Mouse (Mus musculus): ENCODE measurements around the gene D1Pas1.
A peak's percentile ranks its signal among the peaks of the same experiment; 100 is the strongest.

Gene D1Pas1

DNA sequence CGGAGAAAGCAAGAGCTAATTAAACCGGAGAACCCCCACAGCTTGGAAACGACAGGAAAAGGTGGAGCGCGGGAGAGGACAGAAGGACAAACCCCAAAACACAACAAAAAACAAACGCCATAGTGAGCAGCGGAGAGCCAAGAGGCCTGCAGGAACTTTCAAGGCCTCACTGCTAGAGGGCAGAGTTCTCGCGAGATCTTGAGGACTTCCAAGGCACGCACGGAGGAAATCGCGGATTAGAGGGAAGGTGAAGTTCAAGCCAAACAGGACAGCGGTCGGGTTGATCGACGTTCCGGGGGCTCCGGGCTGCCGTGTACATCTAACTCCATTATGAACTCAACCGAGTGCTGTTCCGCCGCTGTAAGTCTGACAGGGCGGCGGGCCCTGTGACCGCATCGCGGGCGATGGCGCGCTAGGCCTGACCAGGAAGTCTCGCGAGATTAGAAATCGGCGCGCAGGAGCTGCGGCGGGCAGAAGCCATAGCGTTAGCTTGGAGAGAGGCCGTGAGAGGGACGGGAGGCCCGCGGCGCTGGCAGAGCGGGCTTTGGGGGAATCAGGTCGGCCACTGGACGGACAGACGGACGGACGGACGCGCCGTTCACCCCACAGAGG lies at the start of gene D1Pas1:
Gene D1Pas1 (plus strand): TSS at position 216 of the 612 bp plus-strand sequence.
- DNase-seq (ENCODE audit: low read depth, low spot score): no peak

DNA sequence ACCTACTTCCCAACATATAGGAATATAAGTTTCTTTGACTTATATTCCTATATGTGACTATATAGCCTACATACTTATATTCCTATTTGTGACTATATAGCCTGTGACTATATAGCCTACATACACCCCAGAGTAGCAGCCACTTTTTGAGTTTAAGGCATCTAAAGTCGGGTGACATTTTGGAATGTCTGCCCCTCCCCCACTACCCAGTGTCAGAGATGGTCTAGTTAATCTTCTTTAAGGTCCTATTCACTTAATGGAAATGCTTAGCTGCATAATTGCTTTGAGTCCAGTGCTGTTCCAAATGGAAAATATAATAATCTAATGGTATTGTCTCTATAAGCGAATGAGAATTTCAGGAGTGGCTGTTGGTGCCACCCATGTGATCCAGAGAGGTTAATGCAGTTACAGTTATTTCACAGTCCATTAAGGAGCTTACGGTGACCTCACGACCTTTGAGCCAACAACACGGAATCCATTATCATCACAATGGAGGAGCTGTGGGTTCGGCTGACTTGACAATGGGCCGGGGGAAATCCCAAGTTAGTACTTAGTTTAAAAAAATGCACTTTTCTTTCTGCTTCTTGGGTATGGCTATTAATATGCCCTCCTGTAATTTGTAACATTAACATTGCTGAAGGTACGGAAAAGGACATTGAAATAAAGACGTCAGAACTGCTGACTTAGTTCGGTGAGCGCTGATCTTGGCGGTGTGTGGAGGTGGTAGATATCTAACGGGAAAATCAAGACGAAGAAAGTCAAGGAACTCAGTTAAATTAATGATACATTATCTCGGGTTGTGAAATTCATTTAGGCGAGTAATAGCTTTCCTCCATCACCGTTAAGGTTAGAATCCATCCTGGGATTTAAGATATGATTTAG lies 44.5 kb upstream of the D1Pas1 start:
- DNase-seq (ENCODE audit: low read depth, low spot score): no peak

- no peak for DNase-seq (ENCODE audit: low read depth, low spot score)
Observed at GRCm38 (mm10) chr1:186924027-186924426, 43.2 kb upstream of the D1Pas1 start.

DNA sequence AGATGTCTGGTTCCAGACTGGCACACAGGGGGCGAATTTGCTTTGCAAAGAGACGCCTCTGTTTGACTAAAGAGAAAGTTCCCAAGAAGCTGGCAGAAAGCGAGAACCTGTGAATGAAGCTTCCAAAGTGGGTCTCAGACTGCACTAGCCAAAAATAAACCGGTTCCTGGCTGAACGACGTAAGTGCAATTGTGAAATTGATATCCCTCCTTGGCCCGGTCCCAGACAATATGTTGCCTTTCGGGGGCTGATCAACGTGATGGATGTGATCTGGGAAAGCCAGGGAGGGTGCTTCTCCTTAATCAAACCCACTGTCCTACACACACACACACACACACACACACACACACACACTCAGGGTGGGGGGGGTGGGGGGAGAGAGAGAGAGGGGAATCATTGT lies 41.8 kb upstream of the D1Pas1 start:
- DNase-seq (ENCODE audit: low read depth, low spot score): no peak

DNA sequence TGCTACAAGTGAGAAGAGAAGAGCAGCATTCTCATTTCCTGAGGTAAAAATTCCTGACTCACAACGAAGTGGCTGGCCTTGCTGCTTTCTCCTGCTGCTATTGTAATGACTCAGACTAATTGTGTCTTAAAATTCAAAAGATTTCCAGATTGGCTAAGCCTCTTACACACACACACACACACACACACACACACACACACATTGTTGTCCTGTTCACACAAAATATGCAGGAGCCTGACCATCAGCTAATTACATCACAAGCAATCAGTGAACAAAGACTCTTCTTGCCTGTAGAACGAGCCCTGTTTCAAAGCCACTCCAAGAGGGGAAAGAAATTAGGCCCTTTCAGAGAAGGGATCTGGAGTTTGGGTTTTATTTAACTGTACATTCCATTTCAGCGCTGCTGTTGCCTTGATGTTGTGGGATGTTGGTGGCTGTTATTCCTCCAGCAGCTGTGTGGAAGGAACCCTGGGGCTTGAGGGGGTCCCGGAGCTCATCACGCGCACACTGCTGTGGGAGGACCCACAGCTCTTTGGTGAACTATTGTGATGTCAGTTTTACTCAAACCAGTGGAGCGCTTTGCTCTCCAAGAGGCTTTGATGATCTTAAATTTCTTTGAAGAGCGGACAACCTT lies 40.8 kb upstream of the D1Pas1 start:
- DNase-seq (ENCODE audit: low read depth, low spot score): peak; percentile 56

DNA sequence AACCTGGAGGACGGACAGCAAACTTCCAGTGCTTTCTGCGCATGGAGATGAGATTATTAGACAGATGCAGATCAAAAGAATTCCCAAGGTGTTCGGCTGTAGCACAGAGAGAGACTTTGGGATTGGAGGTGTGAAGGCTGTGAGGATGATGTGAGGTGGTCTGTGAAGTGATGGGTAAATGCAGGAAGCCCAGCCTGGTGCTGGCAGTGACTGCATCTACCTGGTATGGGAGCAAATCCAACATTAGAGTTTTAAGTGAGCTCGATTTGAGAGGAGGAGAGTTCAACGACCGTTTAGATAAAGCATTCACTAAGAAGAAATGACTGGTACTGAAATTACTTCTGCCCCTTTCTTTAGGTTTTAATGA lies 40.3 kb upstream of the D1Pas1 start:
- no peak for DNase-seq (ENCODE audit: low read depth, low spot score)

DNA sequence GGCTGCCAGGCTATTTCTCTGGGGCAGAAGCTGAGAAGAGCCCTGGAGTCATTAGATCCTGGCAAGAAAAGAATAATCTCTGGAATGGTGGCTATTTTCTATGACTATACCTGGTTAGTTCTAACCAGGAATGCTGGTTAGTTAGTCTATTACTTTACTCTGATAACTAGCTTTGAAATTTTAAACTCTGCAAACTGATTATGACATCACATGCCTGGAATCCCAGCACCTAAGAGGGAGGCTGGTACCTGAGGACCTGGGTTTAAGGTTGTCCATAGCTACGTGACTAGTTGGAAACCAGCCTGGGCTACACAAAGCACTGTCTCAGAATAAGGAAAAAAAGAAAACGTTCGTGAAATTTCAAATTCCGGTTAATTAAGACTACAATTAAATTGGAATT lies 39.7 kb upstream of the D1Pas1 start:
- DNase-seq (ENCODE audit: low read depth, low spot score): no peak

- peak; percentile 64 for DNase-seq (ENCODE audit: low read depth, low spot score)
Observed at GRCm38 (mm10) chr1:186930160-186930887, 36.9 kb upstream of the D1Pas1 start.

GRCm38 (mm10) chr1:186930888-186931233 lies 36.4 kb upstream of the D1Pas1 start:
- no peak for DNase-seq (ENCODE audit: low read depth, low spot score)

DNA sequence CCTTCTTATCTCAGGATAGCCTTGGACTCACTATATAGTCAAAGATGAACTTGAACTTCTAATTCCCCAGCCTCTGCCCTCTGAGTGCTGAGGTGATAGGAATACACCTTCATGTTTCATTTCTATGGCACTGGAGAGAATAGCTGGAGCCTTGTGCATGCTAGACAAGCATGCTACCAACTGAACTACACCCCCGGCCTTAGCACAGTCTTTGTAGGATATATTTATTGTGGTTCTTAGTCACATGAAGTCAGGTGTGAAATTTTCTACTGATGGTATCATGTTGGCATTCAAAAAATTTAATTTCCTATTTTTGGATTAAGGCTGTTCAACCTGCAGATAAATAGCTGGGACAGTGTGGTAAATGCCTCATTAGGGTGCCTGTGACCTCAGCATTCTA lies 33.0 kb upstream of the D1Pas1 start:
- no peak for DNase-seq (ENCODE audit: low read depth, low spot score)

DNA sequence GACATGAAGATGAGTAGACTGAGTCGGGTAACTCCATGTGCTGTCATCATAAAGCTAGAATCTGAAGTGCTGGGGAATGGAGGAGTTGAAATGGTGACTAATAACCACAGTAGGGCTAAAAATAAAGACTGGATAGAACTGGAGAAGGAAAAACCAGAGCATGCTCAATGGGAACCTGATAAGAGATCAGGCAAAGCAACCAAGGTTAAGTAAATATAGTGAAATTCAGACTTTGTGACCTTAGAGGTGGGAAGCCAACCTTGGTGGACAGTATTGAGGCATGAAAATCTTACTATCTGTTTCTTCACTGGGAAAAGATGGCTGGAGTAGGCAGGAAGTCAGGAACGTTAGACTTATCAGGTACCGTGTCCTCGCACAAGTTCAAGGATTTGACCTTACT lies 14.8 kb upstream of the D1Pas1 start:
- DNase-seq (ENCODE audit: low read depth, low spot score): peak; percentile 29

DNA sequence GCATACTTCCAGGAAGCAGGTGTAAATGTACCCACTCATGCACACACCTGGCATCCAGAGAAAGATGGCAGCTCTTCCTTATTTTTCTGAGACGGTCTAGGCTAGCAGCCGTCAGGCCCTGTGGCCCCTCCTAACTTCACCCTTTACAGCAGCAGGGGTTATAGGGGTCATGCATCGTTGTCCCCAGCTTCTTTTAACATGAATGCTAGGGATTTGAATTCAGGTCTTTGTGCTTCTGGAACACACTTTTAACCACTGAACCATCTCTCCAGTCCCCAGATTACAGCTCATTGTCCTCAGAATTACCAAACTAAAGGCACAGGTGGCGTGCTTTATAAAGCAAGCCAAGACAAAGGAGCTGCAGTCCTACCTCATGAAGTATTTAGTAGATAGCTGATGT lies 12.6 kb upstream of the D1Pas1 start:
- no peak for DNase-seq (ENCODE audit: low read depth, low spot score)

- DNase-seq (ENCODE audit: low read depth, low spot score): peak; percentile 32
Observed at GRCm38 (mm10) chr1:186959380-186959779, 7.8 kb upstream of the D1Pas1 start.

- peak; percentile 14 for DNase-seq (ENCODE audit: low read depth, low spot score)
Observed at GRCm38 (mm10) chr1:186964143-186964875, 2.9 kb upstream of the D1Pas1 start.

- DNase-seq (ENCODE audit: low read depth, low spot score): no peak
Observed at GRCm38 (mm10) chr1:186967926-186968325, 710 bp downstream of the D1Pas1 start.

DNA sequence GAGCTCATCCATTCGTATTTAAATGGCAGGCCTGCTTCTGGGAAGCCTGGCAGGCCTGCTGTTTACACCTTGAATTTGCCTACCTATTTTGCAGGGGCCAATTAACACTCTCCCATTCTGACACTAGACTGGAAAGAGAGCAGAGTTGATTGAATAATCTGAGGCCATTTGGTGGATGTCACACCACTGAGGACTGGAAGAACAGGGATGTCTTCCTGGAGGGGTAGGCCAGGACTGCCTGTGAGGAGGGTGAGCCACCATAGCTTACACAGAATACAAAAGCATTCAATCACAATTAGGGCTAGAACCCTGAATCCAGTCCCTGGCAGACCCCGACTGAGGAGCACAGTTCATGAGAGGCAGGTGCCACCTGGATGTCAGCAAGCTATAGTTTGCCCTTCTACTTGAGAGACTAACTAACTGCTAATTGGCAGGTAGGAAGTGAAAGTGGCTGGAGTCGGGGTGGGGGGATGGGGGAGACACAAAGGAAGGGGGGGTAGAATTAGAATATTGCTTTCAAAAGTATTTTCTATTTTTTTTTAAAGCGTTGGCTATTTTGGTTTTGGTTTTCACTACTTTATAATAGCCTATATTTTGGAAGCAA lies 9.8 kb downstream of the D1Pas1 start:
- DNase-seq (ENCODE audit: low read depth, low spot score): no peak

GRCm38 (mm10) chr1:186977801-186978200 lies 10.6 kb downstream of the D1Pas1 start:
- no peak for DNase-seq (ENCODE audit: low read depth, low spot score)

GRCm38 (mm10) chr1:186979465-186979864 lies 12.2 kb downstream of the D1Pas1 start:
- DNase-seq (ENCODE audit: low read depth, low spot score): no peak

DNA sequence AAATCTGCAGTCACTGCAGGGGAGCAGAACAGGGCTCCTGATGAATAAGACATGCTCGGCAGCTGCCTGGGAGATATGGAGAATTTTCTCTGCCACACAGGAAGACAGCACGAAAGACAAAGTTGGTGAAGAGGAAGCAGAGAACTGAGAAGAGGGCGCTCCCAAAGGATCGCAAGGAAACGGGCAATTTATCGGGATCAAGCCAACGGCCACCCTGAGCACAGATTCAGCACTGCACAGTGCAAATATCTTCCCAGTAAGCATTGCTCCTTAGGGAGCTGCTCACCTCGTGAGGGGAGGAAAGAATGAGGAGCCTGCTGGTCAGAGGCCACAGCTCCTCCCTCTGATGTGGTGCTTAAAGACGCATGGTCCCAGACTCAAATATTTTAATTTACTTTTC lies 13.3 kb downstream of the D1Pas1 start:
- DNase-seq (ENCODE audit: low read depth, low spot score): no peak

DNA sequence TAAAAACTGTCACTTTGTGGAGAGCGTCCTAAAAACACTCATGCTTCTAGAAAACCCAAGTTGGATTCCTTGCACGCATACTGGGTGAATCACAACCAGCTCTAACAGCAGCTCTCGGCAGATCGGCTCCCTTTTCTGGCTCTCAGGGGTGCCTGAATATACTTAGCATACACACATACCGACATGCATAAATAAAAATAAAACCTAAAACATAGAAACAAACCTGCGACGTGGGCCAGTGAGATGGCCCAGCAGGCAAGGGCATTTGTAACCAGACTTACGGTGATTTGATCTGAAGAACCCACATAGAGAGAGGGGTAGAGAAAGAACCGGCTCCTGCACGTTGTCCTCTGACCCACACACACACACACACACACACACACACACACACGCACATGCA lies 17.9 kb downstream of the D1Pas1 start:
- DNase-seq (ENCODE audit: low read depth, low spot score): no peak

DNA sequence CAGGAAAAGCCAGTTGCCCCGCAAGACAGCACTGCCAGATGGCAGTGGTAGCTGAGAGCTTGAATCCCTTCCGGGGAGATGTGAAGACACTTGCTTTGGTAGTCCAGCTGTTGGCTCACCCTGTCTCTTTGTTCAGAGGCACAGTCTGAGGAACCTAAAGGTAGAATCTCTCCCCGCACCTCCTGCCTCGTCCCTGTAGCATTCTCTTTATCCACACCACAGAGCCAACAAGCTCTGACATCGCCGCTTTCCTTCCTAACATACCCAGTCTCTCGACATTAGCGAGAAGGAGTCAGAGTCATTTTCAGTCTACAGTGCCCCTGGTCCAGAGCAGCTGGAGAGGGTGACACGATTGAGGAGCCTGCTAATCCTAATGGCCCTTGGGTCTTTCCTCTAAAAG lies 18.9 kb downstream of the D1Pas1 start:
- DNase-seq (ENCODE audit: low read depth, low spot score): no peak
